Mouse (Mus musculus) spleen, postnatal 36 days (tissue): Measurements from ENCODE around the gene H2afy.

Experiments used
- DNase-seq, 2 experiments: peaks; one replicate each; pipeline ENCODE4 v3.0.0; 2022; ENCODE audit warnings: low spot score in 2 of 2, mixed read lengths in 1 of 2

H2afy gene

GRCm38 (mm10) chr13:56136200-56136599 is at the start of gene H2afy:
Gene H2afy, minus strand, starts transcription at chr13:56136361.
- no peak for DNase-seq

GRCm38 (mm10) chr13:56183687-56184086 is 47.5 kb upstream of the H2afy start:
- no peak for DNase-seq

GRCm38 (mm10) chr13:56181424-56181823 is 45.3 kb upstream of the H2afy start:
- peak; percentile 44 to 59 for DNase-seq

DNA sequence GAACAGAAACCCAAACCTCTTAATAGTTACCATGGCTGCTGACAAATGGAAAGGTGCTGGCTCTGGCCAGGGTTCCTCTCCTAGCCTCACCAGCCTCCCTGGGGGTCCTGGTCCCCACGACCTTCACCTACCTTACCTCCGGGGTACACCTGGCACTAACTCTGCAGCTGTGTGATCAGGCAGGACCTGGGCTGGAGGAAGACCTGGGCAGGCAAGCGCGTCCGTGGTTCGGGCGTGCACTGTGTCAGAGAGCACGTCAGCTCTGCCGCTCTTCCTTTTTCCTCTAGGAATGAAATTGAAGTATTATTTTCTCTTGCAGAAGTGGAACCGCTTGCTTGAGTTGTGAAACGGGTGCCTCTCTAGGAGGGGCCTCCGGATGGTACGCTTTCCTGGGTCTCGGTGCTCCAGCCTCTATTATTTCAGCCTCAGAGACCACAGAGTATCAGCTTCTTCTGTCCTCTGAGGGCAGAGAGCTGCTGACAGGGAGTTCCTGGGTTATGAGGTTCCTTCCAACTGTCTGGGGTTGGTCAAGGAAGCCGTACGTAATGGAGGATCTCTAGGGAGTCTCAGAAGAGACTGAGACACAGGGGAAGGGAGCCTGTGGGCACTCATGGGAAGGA is 42.4 kb upstream of the H2afy start, which contains the start of gene Tifab:
TSS of gene Tifab (minus strand) at position 470 of the 620 bp plus-strand sequence.
- DNase-seq, result peak; percentile 43 to 53

DNA sequence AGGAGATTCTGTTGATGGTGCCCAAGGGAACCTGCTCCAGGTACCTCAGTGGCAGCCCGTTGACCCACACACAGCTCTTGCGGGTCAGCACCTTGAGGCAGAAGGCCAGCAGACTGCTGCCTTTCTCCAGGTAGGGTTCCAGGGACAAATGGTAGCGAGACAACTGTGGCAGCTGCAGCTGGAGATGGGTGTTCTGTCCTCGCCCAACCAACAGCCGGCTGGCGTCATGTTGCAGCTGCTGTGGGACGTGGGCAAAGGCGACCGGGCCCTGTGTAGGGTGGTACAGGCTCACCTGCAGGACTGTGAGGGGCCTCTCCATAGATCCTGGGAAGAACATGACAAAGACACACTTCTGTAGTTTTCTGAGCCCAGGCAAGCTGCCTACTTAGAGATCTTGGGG is 40.1 kb upstream of the H2afy start:
- DNase-seq, result no peak

- DNase-seq, result no peak
These were observed 39.7 kb upstream of the H2afy start for GRCm38 (mm10) chr13:56175848-56176247.

DNA sequence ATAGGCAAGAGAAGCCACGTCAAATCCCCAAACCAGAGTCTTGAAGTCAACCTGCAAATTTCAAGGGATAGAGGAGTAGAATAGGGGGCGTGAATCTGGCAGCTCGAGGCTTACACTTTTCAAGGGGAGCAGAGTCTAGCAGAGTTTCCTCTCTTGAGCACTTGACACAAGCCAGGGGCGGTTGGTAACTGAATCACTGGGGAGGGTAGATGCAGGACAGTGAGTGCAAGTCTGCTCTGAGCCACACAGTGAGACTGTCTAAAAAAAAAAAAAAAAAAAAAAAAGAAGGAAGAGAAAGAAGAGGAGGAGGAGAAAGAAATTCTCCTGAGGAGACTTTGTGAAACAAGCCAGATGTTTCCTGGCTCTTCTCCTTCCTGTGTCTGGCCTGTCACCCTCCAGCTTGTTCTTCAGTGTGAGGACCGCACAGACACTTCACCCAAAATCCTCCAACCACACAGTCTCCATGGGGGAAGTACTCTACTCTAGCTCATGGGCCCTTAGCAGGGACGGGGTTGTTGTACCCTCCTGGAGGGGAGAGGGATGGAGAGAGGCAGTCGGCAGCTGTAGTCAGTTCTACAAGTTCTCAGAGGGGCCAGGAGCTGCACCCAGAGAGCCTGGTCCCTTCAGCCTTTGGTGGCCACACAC is 36.9 kb upstream of the H2afy start:
- no peak for DNase-seq

- DNase-seq, result no peak
These were observed 35.9 kb upstream of the H2afy start for GRCm38 (mm10) chr13:56172106-56172505.

DNA sequence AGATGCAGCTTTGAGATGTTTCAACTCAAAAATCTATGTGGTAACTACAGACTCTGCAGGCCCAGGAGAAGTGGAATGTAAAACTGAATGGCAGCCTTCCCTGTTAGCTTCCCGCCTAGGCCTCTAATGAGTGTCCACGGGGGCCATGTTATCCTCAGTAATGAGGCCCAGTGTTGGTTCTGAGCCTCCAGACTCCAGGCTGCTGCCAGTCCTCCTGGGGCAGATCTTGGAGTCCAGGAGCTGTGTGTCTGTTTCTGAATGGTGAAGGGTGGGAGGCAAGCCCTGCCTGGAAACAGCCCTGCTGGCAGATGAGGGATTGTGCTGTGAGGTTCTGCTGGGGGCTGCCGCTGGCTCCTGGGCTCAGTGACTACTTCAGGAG is 32.2 kb upstream of the H2afy start:
- DNase-seq, result no peak

DNA sequence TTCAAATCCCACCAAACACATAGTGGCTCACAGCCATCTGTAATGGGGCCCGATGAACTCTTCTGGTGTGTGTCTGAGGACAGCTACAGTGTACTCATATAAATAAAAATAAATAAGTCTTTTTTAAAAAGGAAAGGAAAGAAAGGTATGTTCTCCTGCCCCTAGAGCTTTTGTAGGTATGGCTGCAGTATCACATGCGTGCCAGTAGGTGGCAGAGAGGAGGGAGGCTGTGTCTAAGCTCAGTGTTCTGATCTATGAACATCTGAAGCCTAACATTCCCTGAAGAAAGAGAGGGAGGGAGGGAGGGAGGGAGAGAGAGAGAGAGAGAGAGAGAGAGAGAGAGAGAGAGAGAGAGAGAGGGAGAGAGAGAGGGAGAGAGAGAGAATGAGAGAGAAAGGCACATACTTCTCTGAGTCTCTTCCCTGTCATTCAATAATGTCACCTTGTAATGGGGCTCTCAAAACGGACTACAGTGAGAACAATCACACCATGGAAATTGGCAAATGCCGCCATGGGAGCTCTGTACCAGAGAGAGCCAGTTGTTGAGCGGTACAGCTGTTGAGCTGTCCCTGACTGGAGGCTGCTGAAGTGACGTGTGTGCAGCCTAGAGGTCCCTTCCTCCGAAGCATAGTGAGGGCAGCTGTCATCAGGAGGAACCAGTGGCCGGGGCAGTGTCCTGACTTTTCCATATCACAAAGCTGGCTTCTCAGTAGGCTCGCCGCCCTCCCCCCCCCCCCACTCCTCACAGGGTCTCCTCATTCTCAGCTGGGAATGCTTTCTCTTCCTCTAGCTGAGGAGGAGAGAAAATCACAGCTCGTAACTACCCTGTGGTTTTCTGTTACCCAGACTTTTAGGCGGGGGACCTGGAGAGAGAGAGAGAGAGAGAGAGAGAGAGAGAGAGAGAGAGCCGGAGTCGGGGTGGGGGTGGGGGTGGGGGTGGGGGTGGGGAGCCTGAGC is 31.6 kb upstream of the H2afy start:
- DNase-seq, result no peak

DNA sequence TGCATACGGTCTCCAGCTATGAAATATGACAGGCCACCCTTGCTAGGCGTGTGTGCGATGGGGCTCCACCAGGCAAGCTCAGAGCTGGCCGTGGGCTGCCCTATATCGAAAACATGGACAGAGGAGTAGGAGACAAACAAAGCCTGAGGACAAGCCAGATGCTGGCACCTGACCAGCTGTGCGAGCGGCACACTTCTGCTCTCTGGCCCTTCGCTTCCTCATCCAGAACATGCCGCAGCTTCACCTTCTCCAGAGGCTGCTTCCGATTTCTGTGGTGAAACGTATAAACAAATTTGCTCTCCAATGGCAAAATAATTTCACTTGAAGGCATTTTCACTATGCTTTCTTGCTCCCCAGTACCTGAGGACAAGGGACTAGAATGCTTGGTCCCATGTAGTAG is 29.4 kb upstream of the H2afy start:
- DNase-seq, result no peak

- DNase-seq, result no peak
These were observed 28.2 kb upstream of the H2afy start for GRCm38 (mm10) chr13:56164372-56164771.

- no peak for DNase-seq
These were observed 27.6 kb upstream of the H2afy start for GRCm38 (mm10) chr13:56163751-56164150.

GRCm38 (mm10) chr13:56162859-56163258 is 26.7 kb upstream of the H2afy start:
- DNase-seq, result peak in 1 of 2 experiments; percentile 37

GRCm38 (mm10) chr13:56159614-56160363 is 23.6 kb upstream of the H2afy start:
- no peak for DNase-seq

DNA sequence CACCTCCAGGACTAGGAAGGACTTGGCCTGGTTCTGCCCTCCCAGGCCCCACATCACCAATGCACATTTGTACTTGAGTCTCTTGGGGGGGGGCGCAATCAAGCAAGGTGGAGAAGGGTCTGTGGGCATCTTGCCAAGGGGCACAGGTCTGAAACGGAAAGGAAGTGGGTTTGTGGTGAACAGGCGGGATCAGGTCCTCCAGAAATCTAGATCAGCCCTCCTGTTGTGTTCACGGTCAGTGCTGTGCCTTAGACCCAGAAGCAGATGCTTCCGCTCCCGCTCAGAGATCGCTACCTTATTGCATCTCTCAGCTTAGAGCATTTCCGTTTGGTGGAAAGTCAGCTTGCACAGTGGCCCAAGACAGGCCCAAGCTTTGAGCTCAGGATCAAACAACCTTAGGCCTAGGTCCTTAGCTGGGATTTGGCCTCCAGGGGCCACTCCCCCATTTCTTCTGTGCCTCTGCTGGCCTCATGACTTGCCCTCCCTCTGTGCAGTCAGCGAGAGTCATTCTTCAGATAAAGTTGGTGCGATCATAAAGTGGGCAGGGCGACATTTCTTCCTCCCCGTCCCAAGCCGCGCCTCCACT is 22.9 kb upstream of the H2afy start:
- DNase-seq, result peak; percentile 65 to 74

GRCm38 (mm10) chr13:56155671-56156070 is 19.5 kb upstream of the H2afy start:
- no peak for DNase-seq

- DNase-seq, result no peak
These were observed 18.9 kb upstream of the H2afy start for GRCm38 (mm10) chr13:56155048-56155447.

- DNase-seq, result no peak
These were observed 16.8 kb upstream of the H2afy start for GRCm38 (mm10) chr13:56152773-56153460.

DNA sequence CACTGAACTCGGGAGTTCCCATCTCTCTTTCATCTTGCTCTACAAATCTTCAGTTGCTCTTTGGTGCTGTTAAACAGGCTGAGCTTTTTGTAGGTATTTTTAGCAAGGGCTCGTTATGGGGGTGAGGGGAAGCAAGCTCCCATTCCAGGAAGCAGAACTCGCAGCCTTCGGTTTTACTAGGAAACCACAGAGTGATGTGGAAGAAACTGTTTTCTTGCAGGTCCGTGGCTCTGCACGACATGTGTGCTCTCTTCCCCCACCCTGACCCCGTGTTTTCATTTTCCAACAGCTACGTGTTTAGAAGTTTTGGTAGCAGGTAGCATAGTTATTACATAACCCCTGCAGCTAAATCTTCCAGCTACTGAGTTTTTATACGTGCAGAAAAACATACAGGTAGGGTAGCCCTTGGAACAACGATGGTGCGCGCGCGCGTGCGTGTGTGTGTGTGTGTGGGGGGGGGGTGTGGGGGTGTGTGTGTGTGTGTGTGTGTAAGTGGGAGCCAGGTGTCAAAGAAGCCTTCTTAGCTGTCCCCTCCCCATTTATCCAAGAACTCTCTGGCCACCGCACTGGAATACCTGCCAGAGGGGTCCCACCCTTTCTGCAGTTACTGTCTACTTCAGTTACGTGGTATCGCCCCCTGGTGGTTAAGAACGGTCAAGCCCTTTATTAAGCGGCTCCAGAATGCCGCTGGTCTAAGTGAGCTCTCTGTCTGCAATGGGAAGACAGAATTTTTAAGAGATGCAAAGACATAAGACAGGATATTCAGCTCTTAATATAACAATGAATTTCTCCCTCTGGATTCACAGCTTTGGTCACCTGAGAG is 15.5 kb upstream of the H2afy start:
- DNase-seq, result peak; percentile 59 to 71
